Mouse (Mus musculus) intestine, postnatal 0 days (tissue): ENCODE measurements around the gene Cab39l. TPM values are rescaled to one million over a fixed set of nuclear protein-coding genes. Genes with fewer than 3 reads are reported as not detected.

Experiments used
- ATAC-seq: fragments of 200-750 bp; cut with Nextera tagmentation; 2 replicates; pipeline ENCODE4 v1.8.0; 2017; ENCODE audit warnings: mild to moderate bottlenecking, moderate TSS enrichment, moderate library complexity
- H3K27ac ChIP-seq: fragments of 300-500 bp; sonication (generic); 2 replicates; pipeline ENCODE4 v1.5.1; 2014; ENCODE audit warnings: mild to moderate bottlenecking, low read depth, low read length, moderate library complexity
- H3K27me3 ChIP-seq: fragments of 300-500 bp; sonication (generic); replicated peaks from 2 replicates; pipeline ENCODE4 v1.6.1; 2014; ENCODE audit warnings: low read length, mixed read lengths; ENCODE audit not compliant: control insufficient read depth, insufficient read depth
- H3K36me3 ChIP-seq: fragments of 300-500 bp; sonication (generic); 2 replicates; pipeline ENCODE4 v1.6.1; 2014; ENCODE audit warnings: mild to moderate bottlenecking, moderate library complexity; ENCODE audit not compliant: control insufficient read depth, insufficient read depth
- H3K4me1 ChIP-seq: fragments of 300-500 bp; sonication (generic); replicated peaks from 2 replicates; pipeline ENCODE4 v1.6.1; 2014; ENCODE audit warnings: antibody characterized with exemption, low read length, mixed read lengths; ENCODE audit not compliant: control insufficient read depth, insufficient read depth
- H3K4me2 ChIP-seq: fragments of 300-500 bp; sonication (generic); replicated peaks from 2 replicates; pipeline ENCODE4 v1.6.1; 2014; ENCODE audit warnings: low read depth, mild to moderate bottlenecking, moderate library complexity
- H3K4me3 ChIP-seq: fragments of 300-500 bp; sonication (generic); 2 replicates; pipeline ENCODE4 v1.5.1; 2014; ENCODE audit warnings: low read depth, low read length
- H3K9ac ChIP-seq: fragments of 300-500 bp; sonication (generic); 2 replicates; pipeline ENCODE4 v1.6.1; 2014; ENCODE audit warnings: mild to moderate bottlenecking, low read depth, low read length
- H3K9me3 ChIP-seq: fragments of 300-500 bp; sonication (generic); 2 replicates; pipeline ENCODE4 v1.6.1; 2016; ENCODE audit warnings: mixed run types; ENCODE audit not compliant: control insufficient read depth
- CTCF ChIP-seq: sonication (generic); IDR thresholded peaks from 2 replicates; pipeline ENCODE4 v1.5.1; 2016; ENCODE audit warnings: low read depth, mild to moderate bottlenecking, control low read depth, antibody characterized with exemption, moderate library complexity
- WGBS: fragments of 180-500 bp; shearing (Covaris S2); extraction: QIAGEN DNeasy Blood & Tissue Kit; methylation state at CpG from one replicate; pipeline ENCODE4 v1.1.7; 2014; 5-methylcytosine and 5-hydroxymethylcytosine counted together
- polyA plus RNA-seq: library from polyadenylated mRNA; unstranded; fragments of >200 nt; fragmentation: Nextera tagmentation; extraction: Ambion mirVana; gene quantifications from 2 replicates; pipeline ENCODE4 v1.2.1, GENCODE M21; 2015

The Cab39l gene
- polyA plus RNA-seq, 1 experiment from 2014 or later = 19.0 TPM

GRCm38 (mm10) chr14:59532986-59533385 is 92.2 kb downstream of the Cab39l start:
- H3K4me3 ChIP-seq = no peak overlapping the region
- TF ChIP-seq CTCF = no peak
- H3K27me3 ChIP-seq = no peaks in the 10 kb centered on the region
- H3K4me1 ChIP-seq = 0 out of 2 replicates have a peak, but pooled peaks cover 5% of the 10 kb centered on the region
- 39% methylated on average over 1 of the region's 1 CpGs for WGBS
- H3K9me3 ChIP-seq = no peaks in the 10 kb centered on the region
- H3K4me2 ChIP-seq = no peak overlapping the region
- no peak overlapping the region for H3K27ac ChIP-seq
- H3K9ac ChIP-seq = no peak overlapping the region
- no peaks in the 10 kb centered on the region for H3K36me3 ChIP-seq
- ATAC-seq = peak; percentile 85

GRCm38 (mm10) chr14:59533908-59534307 is 93.1 kb downstream of the Cab39l start:
- H3K36me3 ChIP-seq = no peaks in the 10 kb centered on the region
- TF ChIP-seq CTCF = no peak
- H3K4me3 ChIP-seq = no peak overlapping the region
- no peak overlapping the region for H3K9ac ChIP-seq
- H3K4me2 ChIP-seq = no peak overlapping the region
- 0 out of 2 replicates have a peak, but pooled peaks cover 5% of the 10 kb centered on the region for H3K4me1 ChIP-seq
- no peak overlapping the region for H3K27ac ChIP-seq
- no peak for ATAC-seq
- no peaks in the 10 kb centered on the region for H3K27me3 ChIP-seq
- no peaks in the 10 kb centered on the region for H3K9me3 ChIP-seq

- no peak for ATAC-seq
- H3K4me1 ChIP-seq = no peaks in the 10 kb centered on the region
- no peak overlapping the region for H3K4me3 ChIP-seq
- no peak overlapping the region for H3K9ac ChIP-seq
- peaks cover 3% of the 10 kb centered on the region; the same call in 1 of the 2 replicates for H3K36me3 ChIP-seq
- WGBS = 83% methylated on average over 4 of the region's 4 CpGs
- H3K4me2 ChIP-seq = no peak overlapping the region
- no peak for TF ChIP-seq CTCF
- H3K27ac ChIP-seq = no peak overlapping the region
- H3K9me3 ChIP-seq = no peaks in the 10 kb centered on the region
- H3K27me3 ChIP-seq = no peaks in the 10 kb centered on the region
These were observed 97.2 kb downstream of the Cab39l start for GRCm38 (mm10) chr14:59537829-59538432.

- H3K36me3 ChIP-seq = peaks cover 3% of the 10 kb centered on the region; the same call in 1 of the 2 replicates
- ATAC-seq = no peak
- H3K4me1 ChIP-seq = no peaks in the 10 kb centered on the region
- no peak overlapping the region for H3K4me2 ChIP-seq
- no peak overlapping the region for H3K4me3 ChIP-seq
- WGBS = 84% methylated on average over 2 of the region's 2 CpGs
- H3K27me3 ChIP-seq = no peaks in the 10 kb centered on the region
- TF ChIP-seq CTCF = no peak
- no peaks in the 10 kb centered on the region for H3K9me3 ChIP-seq
- H3K9ac ChIP-seq = no peak overlapping the region
- no peak overlapping the region for H3K27ac ChIP-seq
These were observed 99.5 kb downstream of the Cab39l start for GRCm38 (mm10) chr14:59540230-59540629.

- 80% methylated on average over 6 of the region's 6 CpGs for WGBS
- Histone ChIP-seq H3K27ac (no peak overlapping the region), H3K36me3 (peaks cover 3% of the 10 kb centered on the region; the same call in 1 of the 2 replicates), H3K4me1 (no peaks in the 10 kb centered on the region), H3K9ac (no peak overlapping the region), H3K9me3 (no peaks in the 10 kb centered on the region), H3K4me3 (no peak overlapping the region), H3K4me2 (no peak overlapping the region), H3K27me3 (no peaks in the 10 kb centered on the region)
- no peak for TF ChIP-seq CTCF
- ATAC-seq = no peak
These were observed 100.0 kb downstream of the Cab39l start for GRCm38 (mm10) chr14:59540761-59541160.

GRCm38 (mm10) chr14:59543158-59543826 is 102.5 kb downstream of the Cab39l start:
- no peaks in the 10 kb centered on the region for H3K4me1 ChIP-seq
- WGBS = 36% methylated on average over 3 of the region's 3 CpGs
- no peak overlapping the region for H3K4me2 ChIP-seq
- H3K27ac ChIP-seq = no peak overlapping the region
- no peak for TF ChIP-seq CTCF
- no peaks in the 10 kb centered on the region for H3K9me3 ChIP-seq
- peaks cover 9% of the 10 kb centered on the region for H3K36me3 ChIP-seq
- H3K4me3 ChIP-seq = no peak overlapping the region
- H3K27me3 ChIP-seq = no peaks in the 10 kb centered on the region
- H3K9ac ChIP-seq = no peak overlapping the region
- ATAC-seq = peak; percentile 91
